Mouse (Mus musculus) natural killer cell, adult 2 months (primary cell): ENCODE measurements around the gene Zfpl1.
"Not testable (repeated sequence)": the region's sequence is repeated elsewhere in the genome, so short reads cannot be mapped to it uniquely, and the experiment has no call there.

ENCODE experiments used
- DNase-seq, 2 experiments: peaks; one replicate each; pipeline ENCODE4 v3.0.0; 2022; ENCODE audit warnings: low spot score in 2 of 2

Zfpl1 gene

DNA sequence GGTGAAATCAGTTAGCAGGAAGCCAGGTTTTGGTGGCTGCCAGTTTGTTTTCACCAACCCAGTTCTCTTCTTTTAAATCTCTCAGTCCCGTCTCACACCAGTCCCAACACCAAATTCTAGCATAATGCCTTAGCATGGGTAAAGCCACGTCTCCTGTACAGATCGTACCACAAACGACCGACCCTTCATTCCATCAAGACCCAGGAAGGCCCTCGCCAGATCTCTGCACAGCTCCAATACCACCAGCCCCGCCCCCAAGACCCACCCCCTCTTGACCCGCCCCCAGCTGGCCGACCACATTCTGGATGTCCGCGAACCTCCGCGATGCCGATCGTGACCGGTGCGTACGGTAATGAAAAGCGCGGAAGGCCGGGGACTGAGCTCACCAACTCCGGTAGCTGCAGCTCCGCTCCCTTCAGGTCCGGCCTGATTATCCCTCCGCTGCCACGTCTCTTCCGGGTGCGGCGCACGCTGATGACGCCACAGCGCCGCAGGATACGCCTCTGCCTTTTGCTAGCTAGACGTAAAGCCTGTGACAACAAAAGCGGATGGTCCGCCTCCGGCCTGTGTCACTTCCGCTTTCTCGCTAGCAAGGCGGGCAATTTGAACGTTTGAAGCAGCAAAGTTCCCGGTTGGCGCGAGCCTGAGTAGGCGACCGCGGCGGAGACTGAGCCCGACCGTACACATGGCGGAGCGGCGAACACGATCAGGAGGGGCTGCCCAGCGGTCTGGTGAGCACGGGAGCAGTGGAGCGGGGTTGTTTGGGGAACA is at the start of gene Zfpl1, which contains the start of gene Cdca5:
TSS of gene Zfpl1 (minus strand) at position 479 of the 771 bp plus-strand sequence.
TSS of gene Cdca5 (plus strand) at position 506 of the 771 bp plus-strand sequence.
- DNase-seq = peak; percentile 94 to 96

- not testable (repeated sequence) for DNase-seq
These were observed 48.4 kb upstream of the Zfpl1 start for GRCm38 (mm10) chr19:6133197-6133596.

DNA sequence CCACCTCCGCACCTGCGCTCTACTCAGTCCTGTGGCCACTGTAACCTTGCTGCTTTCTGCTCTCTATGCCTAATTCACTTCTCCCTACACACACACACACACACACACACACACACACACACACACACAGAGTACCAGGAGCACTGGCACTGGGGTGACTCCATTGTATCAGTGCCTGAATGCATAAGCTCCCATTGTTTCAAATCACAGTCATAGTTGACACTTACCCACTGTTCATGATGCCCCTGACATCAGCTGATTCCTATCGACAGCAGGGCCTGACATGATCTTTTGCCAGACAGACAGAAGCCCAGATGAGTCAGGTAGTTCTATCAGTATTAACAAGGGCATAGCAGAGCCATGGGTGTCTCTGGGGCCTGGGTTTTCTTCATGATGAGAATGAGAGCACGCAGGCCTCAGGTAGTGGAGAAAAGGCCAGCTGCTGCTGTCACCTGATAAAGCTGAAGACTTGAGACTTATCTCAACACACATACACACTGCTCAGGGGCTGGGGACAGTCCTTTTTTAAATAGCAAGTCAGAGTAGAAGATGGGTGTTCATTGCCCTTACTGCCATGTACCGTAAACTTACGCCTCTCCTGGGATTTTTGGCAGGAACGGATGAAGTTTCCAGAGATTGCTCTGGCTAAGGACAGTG is 47.5 kb upstream of the Zfpl1 start:
- DNase-seq = no peak

- DNase-seq = not testable (repeated sequence)
These were observed 45.8 kb upstream of the Zfpl1 start for GRCm38 (mm10) chr19:6130414-6131128.

- DNase-seq = peak; percentile 95 to 97
These were observed 43.1 kb upstream of the Zfpl1 start, which contains the start of gene Snx15 for GRCm38 (mm10) chr19:6127760-6128341. TSS of gene Snx15 (minus strand) at chr19:6128304.

DNA sequence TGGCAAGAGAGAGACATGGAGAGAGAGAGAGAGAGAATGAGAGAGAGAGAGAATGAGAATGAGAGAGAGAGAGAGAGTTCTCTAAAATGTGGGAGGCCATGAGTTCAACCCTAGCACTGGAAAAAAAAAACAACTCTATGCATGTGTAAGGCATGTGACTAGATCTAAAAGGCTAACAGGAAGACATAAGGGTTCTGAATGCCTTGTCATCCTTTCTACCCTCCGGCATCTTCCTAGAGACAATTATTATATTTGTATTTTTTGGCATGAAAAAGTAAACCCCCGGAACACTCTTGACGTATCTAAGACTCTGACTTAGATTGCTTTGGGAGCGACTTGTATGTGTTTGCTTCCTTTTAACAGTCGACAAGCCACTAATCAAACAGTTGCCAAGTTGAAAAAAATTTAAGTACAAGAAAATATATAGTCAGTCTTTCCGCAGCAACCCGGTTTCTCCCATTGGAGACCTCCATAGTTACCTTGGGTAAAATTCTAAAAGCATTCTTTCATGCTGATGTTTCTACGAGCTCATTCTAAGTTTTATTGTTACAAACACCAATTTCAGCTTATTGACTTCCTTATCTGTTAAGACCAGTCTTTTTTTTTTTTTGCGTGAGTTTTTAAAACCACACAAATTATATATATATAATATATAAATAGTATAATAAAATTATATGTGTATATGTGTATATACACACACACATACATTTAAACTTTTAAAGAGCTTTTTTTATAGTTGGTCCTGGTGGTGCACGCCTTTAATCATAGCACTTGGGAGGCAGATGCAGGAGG is 42.2 kb upstream of the Zfpl1 start:
- DNase-seq = no peak

GRCm38 (mm10) chr19:6126289-6126688 is 41.5 kb upstream of the Zfpl1 start:
- peak; percentile 54 to 64 for DNase-seq

- no peak for DNase-seq
These were observed 40.1 kb upstream of the Zfpl1 start for GRCm38 (mm10) chr19:6124898-6125297.

GRCm38 (mm10) chr19:6123330-6123729 is 38.6 kb upstream of the Zfpl1 start:
- no peak for DNase-seq

DNA sequence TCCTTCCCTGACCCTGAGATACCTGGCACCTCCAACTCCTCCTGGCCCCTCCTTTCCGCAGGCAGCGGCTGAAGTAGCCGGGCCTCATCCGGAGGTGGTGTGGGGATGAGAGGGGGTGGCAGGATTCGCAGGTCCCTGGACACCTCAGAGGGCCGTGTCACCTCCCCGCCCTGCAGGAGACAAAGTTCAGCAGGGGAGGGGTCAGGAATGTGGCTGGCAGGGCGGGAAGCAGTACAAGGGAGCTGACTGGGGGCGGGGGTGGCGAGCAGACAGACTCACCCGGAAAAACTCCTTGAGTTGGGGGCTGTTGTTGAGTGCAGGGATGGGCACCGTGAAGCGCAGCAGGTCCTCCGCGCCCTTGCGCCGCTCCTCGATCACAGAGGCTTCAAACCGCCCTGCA is 37.0 kb upstream of the Zfpl1 start:
- DNase-seq = no peak

DNA sequence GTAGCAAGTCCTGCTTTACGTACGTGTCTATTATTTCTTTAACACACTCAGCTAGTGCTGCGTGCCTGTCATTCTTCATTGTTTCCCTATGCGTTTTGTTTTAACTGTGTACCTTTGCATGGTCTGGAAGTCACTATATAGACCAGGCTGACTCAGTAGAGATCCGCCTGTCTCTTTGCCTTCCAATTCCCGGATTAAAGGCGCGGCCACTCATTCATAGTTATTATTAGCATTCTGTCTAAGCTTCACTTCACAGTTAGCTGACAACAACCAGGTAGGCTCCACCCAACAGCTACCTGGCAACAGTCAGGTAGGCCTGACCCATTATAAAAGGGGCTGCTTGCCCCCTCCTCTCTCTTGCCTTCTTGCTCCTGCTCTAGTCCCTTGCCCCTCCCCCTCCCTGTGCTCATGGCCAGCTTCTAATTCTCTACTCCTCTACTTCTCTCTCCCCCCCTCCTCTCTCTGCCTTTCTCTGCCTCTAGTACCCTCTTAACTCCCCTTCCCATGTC is 34.0 kb upstream of the Zfpl1 start:
- no peak for DNase-seq

- DNase-seq = peak; percentile 84 to 85
These were observed 33.4 kb upstream of the Zfpl1 start, which contains the start of gene Sac3d1 for GRCm38 (mm10) chr19:6117986-6118676. TSS of gene Sac3d1 (minus strand) at chr19:6118650.

DNA sequence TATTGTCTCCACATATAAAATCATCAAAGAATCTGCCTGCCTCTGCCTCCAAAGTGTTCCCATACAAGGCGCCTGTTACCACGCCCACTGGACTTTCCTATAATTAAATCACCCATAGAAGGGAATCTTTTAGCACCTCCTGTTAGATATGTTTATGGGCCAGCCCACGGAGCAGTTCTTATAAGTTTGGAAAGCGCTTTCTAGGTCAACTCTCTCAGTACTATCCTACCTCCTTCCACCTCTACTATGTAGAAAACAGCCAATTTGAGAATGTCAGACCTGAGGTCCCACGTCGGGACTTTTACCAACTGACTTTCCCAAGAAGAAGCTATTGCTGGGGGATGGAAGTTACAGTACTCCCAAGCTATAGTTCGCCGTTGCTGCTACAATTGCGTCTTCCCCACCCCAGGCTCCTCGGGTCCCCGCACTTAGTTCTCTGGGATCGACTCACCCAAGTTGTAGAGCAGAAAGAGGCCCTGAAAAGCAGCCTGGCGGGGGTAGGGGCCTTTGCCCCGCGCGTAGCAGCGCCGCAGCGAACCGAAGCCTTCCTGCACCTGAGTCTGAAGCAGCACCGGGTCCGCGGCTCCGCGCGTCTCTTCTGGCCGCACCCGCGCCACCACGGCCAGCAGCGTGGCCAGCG is 32.7 kb upstream of the Zfpl1 start:
- DNase-seq = no peak

DNA sequence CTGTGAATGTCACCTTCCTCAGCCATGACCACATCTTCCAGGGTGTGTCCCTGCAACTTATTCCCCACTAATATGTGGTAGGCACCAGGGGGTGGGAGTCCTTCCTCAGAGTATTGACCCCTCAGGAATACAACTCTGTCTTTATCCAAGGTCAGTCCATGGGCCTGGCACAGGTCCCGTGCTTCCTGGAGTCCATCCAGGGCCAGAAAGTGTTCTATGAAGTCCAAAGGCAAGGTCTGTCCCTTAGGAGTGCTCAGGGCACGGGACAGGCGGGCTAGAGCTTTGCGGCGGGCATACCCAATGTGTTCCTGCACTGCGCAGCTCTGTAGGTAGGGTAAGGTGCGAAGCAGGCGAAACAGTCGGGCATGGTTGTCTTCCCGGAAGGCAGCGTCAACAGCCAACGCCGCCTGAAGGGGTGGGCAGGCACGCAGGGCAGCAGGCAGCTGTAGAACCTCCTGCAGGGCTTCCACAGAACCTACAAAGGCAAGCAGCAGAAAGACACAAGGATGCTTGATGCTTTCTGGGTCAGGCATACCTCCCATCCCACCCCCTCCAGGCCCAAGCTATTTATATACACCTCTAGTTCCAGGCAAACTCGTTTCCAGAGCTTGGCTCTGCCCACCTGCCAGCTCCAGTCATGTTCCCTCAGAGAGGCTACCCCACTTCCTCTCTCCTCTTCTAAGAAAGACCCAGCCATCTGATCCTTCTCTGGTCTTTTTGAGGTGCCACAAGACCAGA is 31.5 kb upstream of the Zfpl1 start:
- no peak for DNase-seq

- no peak for DNase-seq
These were observed 28.4 kb upstream of the Zfpl1 start for GRCm38 (mm10) chr19:6113116-6113515.

GRCm38 (mm10) chr19:6105586-6105985 is 20.8 kb upstream of the Zfpl1 start, which contains the start of gene Naaladl1:
TSS of gene Naaladl1 (plus strand) at chr19:6105782.
- DNase-seq = no peak

DNA sequence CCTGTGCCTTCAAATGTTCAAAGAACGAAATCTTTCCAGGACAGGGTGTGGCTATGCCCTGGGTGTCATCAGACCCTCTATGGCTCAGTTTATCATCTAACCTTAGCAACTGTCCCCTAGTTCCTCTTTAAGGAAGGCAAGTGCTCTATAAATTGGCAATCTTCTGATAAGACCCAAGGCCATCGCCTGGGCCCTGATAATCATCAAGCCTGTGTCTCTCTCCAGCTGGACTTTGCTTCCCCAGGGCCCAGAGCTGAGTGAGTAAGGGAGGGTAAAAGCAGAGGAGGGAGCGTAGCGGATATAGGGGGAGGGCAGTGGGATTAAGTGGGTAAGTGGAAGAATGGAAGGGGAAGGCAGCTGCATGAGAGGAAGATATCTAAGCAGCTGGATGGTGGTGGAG is 19.7 kb upstream of the Zfpl1 start:
- DNase-seq = no peak

GRCm38 (mm10) chr19:6102169-6102853 is 17.6 kb upstream of the Zfpl1 start:
- no peak for DNase-seq
